Mouse (Mus musculus): ENCODE results near the gene Zfp870. TPM values are rescaled to one million over a fixed set of nuclear protein-coding genes. Genes with fewer than 3 reads are reported as not detected.

The Zfp870 gene
- polyA plus RNA-seq, 1 experiment: 0.34 TPM

DNA sequence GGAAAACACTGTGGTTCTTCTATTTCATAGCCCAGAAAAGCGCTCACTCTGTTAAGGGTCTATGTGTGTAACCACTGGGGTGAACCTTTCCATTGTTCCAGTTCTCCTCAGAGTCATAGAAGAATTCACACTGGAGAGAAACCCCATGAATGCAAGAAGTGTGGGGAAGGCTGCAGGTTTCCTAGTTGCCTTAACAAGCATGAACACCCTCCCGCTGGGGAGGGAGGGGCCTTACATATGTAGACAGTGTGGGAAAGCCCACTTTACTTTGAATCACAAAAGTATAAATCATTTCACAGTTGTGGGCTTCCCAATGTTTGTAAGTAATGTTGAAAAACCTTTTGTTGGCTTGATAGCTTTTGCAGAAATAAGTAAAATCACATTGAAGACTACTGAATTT is 50.1 kb downstream of the Zfp870 start:
- TF ChIP-seq POLR2A (IDR thresholded peaks at IDR 0.05; ENCODE audit: control insufficient read depth, extremely low read depth, insufficient read depth, low read length, poor library complexity) (no peak), CTCF (IDR thresholded peaks at IDR 0.05; ENCODE audit: borderline replicate concordance, control insufficient read depth, extremely low read depth, insufficient read depth, low read length, poor library complexity) (no peak)
- Histone ChIP-seq H3K27ac (ENCODE audit: control insufficient read depth, insufficient read depth, low read length) (no peak overlapping the region), H3K4me1 (replicated peaks; ENCODE audit: control insufficient read depth, insufficient read depth, low read length) (no peaks in the 10 kb centered on the region), H3K27me3 (ENCODE audit: control insufficient read depth, insufficient read depth, low read length) (no peaks in the 10 kb centered on the region), H3K36me3 (ENCODE audit: control insufficient read depth, insufficient read depth, low read length) (no peaks in the 10 kb centered on the region), H3K4me3 (ENCODE audit: control insufficient read depth, insufficient read depth, low read length) (no peak overlapping the region)
- WGBS: 91% methylated on average over 2 of the region's 2 CpGs
- DNase-seq: no peak

DNA sequence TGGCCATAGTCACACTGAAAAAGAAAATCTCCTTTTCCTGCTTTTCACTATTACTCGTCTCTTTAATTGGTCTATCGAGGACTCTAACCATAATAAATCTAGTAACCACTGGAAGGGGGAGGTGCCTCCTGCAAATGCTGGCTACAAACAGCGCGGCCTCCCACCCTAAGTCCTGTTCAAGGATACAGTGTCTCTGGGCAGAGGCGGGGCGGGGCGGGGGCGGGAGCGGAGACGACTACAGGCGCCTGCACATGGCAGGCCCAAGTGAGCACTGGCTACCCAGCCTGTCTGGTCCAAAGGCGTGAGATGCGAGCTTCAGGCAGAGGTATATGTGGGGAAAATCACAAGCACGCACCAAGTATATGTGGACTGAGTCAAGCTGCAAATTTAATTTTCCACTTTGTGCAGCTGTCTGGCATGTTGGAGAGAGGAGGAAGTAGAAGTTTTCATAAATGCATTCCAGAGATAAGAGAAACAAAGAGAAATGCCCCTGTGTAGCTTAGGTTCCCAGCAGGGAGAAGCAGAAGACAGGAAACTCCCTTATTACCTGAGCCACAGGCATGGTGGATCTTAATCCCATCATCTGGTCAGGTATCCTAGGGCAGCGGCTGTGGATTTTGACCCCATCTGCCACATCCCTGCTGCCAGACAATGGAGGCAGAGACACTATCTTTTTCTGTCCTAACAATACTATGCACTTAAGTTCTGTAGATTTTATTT is 52.2 kb downstream of the Zfp870 start:
- Histone ChIP-seq H3K27me3 (ENCODE audit: control insufficient read depth, insufficient read depth, low read length) (no peaks in the 10 kb centered on the region), H3K4me1 (replicated peaks; ENCODE audit: control insufficient read depth, insufficient read depth, low read length) (no peaks in the 10 kb centered on the region), H3K36me3 (ENCODE audit: control insufficient read depth, insufficient read depth, low read length) (no peaks in the 10 kb centered on the region), H3K27ac (ENCODE audit: control insufficient read depth, insufficient read depth, low read length) (no peak overlapping the region), H3K4me3 (ENCODE audit: control insufficient read depth, insufficient read depth, low read length) (no peak overlapping the region)
- WGBS: 56% methylated on average over 15 of the region's 15 CpGs
- no peak for DNase-seq
- no peak for TF ChIP-seq POLR2A (IDR thresholded peaks at IDR 0.05; ENCODE audit: control insufficient read depth, extremely low read depth, insufficient read depth, low read length, poor library complexity)
- TF ChIP-seq CTCF (IDR thresholded peaks at IDR 0.05; ENCODE audit: borderline replicate concordance, control insufficient read depth, extremely low read depth, insufficient read depth, low read length, poor library complexity): no peak

DNA sequence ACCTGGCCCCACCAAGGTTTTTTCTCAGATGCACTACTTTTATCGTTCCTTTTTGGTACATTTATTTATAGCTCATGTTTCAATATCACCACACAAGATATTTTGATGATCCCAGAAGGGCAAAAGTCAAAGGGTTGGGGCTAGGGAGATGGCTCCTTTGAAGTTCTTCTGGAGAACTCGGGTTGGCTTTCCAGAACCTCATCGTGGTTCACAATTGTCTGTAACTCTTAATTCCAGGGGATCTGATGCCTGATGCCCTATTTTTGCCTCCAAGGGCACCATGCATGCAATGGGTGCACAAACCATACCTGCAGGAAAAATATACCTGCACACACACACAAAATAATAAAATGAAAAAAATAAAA is 61.0 kb downstream of the Zfp870 start:
- no peak for DNase-seq
- no peak overlapping the region for H3K4me3 ChIP-seq (ENCODE audit: control insufficient read depth, insufficient read depth, low read length)

DNA sequence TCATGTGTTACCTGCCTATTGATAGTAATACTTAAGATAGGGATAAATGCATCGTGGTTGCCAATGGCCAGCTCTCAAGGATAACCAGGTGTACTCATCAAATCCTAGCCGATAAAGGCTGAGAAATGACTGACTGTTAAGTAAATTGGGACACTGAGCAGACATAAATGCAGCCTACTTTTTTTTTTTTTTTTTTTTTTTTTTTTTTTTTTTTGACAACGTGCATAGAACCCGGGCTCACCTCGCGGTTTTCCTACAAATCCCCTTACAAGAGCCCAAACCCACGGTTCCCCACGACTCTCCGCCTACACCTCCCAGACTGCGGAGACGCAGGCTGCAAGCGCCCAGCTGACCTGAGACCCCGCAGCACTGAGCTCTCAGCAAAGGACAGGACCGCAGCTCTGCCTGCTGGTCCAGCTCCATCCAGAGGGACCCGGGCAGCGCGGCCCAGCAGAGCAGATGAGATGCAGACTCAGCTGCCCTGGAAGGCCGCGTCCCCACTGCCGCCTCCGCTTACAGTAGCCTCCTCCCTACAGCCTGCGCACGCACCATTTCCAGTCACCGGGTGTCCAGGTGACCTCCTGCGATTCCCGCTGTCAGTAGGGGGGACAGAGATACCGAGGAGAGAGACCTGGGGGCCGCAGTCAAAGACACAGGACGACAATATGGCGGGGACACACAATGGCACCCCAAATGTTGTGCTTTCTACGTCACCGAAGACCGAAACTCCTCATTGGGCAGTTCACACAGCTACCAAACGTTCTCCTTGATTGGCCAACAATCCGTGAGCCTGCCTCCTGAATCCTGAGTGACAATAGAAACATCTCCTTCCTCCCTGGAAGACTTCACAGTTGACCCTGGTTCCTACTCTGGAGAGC is 61.7 kb downstream of the Zfp870 start, which contains the start of gene Zfp799:
Gene Zfp799, minus strand, starts transcription at position 722 of the 878 bp plus-strand sequence.
- peak within 1 kb of the TSS; percentile 75 for H3K4me3 ChIP-seq (ENCODE audit: control insufficient read depth, insufficient read depth, low read length)
- H3K27me3 ChIP-seq (ENCODE audit: control insufficient read depth, insufficient read depth, low read length): no peaks in the 10 kb centered on the region
- 2% methylated on average over 35 of the region's 35 CpGs for WGBS
- H3K27ac ChIP-seq (ENCODE audit: control insufficient read depth, insufficient read depth, low read length): no peak within 1 kb of the TSS
- no peak for TF ChIP-seq POLR2A (IDR thresholded peaks at IDR 0.05; ENCODE audit: control insufficient read depth, extremely low read depth, insufficient read depth, low read length, poor library complexity)
- TF ChIP-seq CTCF (IDR thresholded peaks at IDR 0.05; ENCODE audit: borderline replicate concordance, control insufficient read depth, extremely low read depth, insufficient read depth, low read length, poor library complexity): 0 out of 2 replicates have a peak, but pooled peaks have one; percentile 12
- H3K4me1 ChIP-seq (replicated peaks; ENCODE audit: control insufficient read depth, insufficient read depth, low read length): peaks cover 3% of the 10 kb centered on the region; the same call in 1 of the 2 replicates
- H3K36me3 ChIP-seq (ENCODE audit: control insufficient read depth, insufficient read depth, low read length): no peaks in the 10 kb centered on the region
- DNase-seq: peak; percentile 69

More for the DNA sequence above, 61.0 kb downstream of the Zfp870 start:
- TF ChIP-seq POLR2A (IDR thresholded peaks at IDR 0.05; ENCODE audit: control insufficient read depth, extremely low read depth, insufficient read depth, low read length, poor library complexity) (no peak), CTCF (IDR thresholded peaks at IDR 0.05; ENCODE audit: borderline replicate concordance, control insufficient read depth, extremely low read depth, insufficient read depth, low read length, poor library complexity) (no peak)
- Histone ChIP-seq H3K27me3 (ENCODE audit: control insufficient read depth, insufficient read depth, low read length) (no peaks in the 10 kb centered on the region), H3K27ac (ENCODE audit: control insufficient read depth, insufficient read depth, low read length) (no peak overlapping the region), H3K36me3 (ENCODE audit: control insufficient read depth, insufficient read depth, low read length) (no peaks in the 10 kb centered on the region), H3K4me1 (replicated peaks; ENCODE audit: control insufficient read depth, insufficient read depth, low read length) (peaks cover 3% of the 10 kb centered on the region; the same call in 1 of the 2 replicates)
- WGBS: 31% methylated on average over 3 of the region's 3 CpGs

Other genes with a start within 250 kb of the Zfp870 start
- 0.30 TPM in 1 of 2 replicates, not detected in the other for gene Cyp4f40, start 232.7 kb downstream of the Zfp870 start, polyA plus RNA-seq (2012; rRNA removed)
- 0.93 and 1.4 TPM in 2 replicates for gene Cyp4f15, start 206.0 kb downstream of the Zfp870 start, polyA plus RNA-seq (2012; rRNA removed)
- gene Zfp871, start 103.4 kb downstream of the Zfp870 start, polyA plus RNA-seq (2012; rRNA removed): 25.7 and 29.7 TPM in 2 replicates
- gene Zfp811, start 81.7 kb downstream of the Zfp870 start, polyA plus RNA-seq (2012; rRNA removed): 0.05 and 0.13 TPM in 2 replicates
- gene Zfp799, start 61.4 kb downstream of the Zfp870 start, polyA plus RNA-seq (2012; rRNA removed): 9.8 and 12.5 TPM in 2 replicates
- gene Cyp4f14, start 25.7 kb upstream of the Zfp870 start, polyA plus RNA-seq (2012; rRNA removed): 0.23 and 1.6 TPM in 2 replicates
- 38.7 and 39.0 TPM in 2 replicates for gene Cyp4f13, start 55.8 kb upstream of the Zfp870 start, polyA plus RNA-seq (2012; rRNA removed)
- 2.0 TPM in 2 replicates for gene Zfp472, start 74.2 kb upstream of the Zfp870 start, polyA plus RNA-seq (2012; rRNA removed)
- gene Zfp952, start 101.5 kb upstream of the Zfp870 start, polyA plus RNA-seq (2012; rRNA removed): 4.9 and 6.4 TPM in 2 replicates
- gene Zfp763, start 141.8 kb upstream of the Zfp870 start, polyA plus RNA-seq (2012; rRNA removed): 1.1 and 1.2 TPM in 2 replicates
- not detected in 2 replicates for gene 4921501E09Rik, start 176.4 kb upstream of the Zfp870 start, polyA plus RNA-seq (2012; rRNA removed)
- gene Zfp563, start 197.7 kb upstream of the Zfp870 start, polyA plus RNA-seq (2012; rRNA removed): 2.1 and 2.4 TPM in 2 replicates
- gene Morc2b, start 248.0 kb upstream of the Zfp870 start, polyA plus RNA-seq (2012; rRNA removed): not detected in 2 replicates

Measured in thymus, adult 2 months (tissue).